Mouse (Mus musculus): ENCODE data around the gene Aldh8a1.
A peak's percentile ranks its signal among the peaks of the same experiment; 100 is the strongest.

The Aldh8a1 gene

GRCm38 (mm10) chr10:21367481-21367880 is 9.6 kb upstream of the Aldh8a1 start:
- DNase-seq (ENCODE audit: low read depth), result no peak

GRCm38 (mm10) chr10:21369586-21369985 is 7.5 kb upstream of the Aldh8a1 start:
- no peak for DNase-seq (ENCODE audit: low read depth)

GRCm38 (mm10) chr10:21372271-21372670 is 4.8 kb upstream of the Aldh8a1 start:
- DNase-seq (ENCODE audit: low read depth), result no peak

- peak; percentile 68 for DNase-seq (ENCODE audit: low read depth)
These were observed 1.3 kb downstream of the Aldh8a1 start for GRCm38 (mm10) chr10:21378196-21378944.

GRCm38 (mm10) chr10:21382914-21383313 is 5.8 kb downstream of the Aldh8a1 start:
- DNase-seq (ENCODE audit: low read depth), result peak; percentile 95

GRCm38 (mm10) chr10:21385111-21385663 is 8.1 kb downstream of the Aldh8a1 start:
- DNase-seq (ENCODE audit: low read depth), result no peak

- DNase-seq (ENCODE audit: low read depth), result no peak
These were observed 12.0 kb downstream of the Aldh8a1 start for GRCm38 (mm10) chr10:21389075-21389474.

- no peak for DNase-seq (ENCODE audit: low read depth)
These were observed 13.3 kb downstream of the Aldh8a1 start for GRCm38 (mm10) chr10:21390440-21390839.

GRCm38 (mm10) chr10:21391286-21391685 is 14.2 kb downstream of the Aldh8a1 start:
- DNase-seq (ENCODE audit: low read depth), result no peak

- no peak for DNase-seq (ENCODE audit: low read depth)
These were observed 16.3 kb downstream of the Aldh8a1 start for GRCm38 (mm10) chr10:21393390-21393789.

- no peak for DNase-seq (ENCODE audit: low read depth)
These were observed 18.5 kb downstream of the Aldh8a1 start for GRCm38 (mm10) chr10:21395426-21396139.

GRCm38 (mm10) chr10:21398873-21399425 is 21.9 kb downstream of the Aldh8a1 start:
- peak; percentile 87 for DNase-seq (ENCODE audit: low read depth)

GRCm38 (mm10) chr10:21399622-21400021 is 22.5 kb downstream of the Aldh8a1 start:
- peak; percentile 48 for DNase-seq (ENCODE audit: low read depth)

GRCm38 (mm10) chr10:21400031-21400430 is 22.9 kb downstream of the Aldh8a1 start:
- no peak for DNase-seq (ENCODE audit: low read depth)

- no peak for DNase-seq (ENCODE audit: low read depth)
These were observed 23.4 kb downstream of the Aldh8a1 start for GRCm38 (mm10) chr10:21400453-21400852.

- no peak for DNase-seq (ENCODE audit: low read depth)
These were observed 24.2 kb downstream of the Aldh8a1 start for GRCm38 (mm10) chr10:21401259-21401658.

- DNase-seq (ENCODE audit: low read depth), result no peak
These were observed 27.7 kb downstream of the Aldh8a1 start for GRCm38 (mm10) chr10:21404822-21405221.

GRCm38 (mm10) chr10:21405707-21406534 is 28.8 kb downstream of the Aldh8a1 start:
- no peak for DNase-seq (ENCODE audit: low read depth)

GRCm38 (mm10) chr10:21410711-21411110 is 33.6 kb downstream of the Aldh8a1 start:
- DNase-seq (ENCODE audit: low read depth), result peak; percentile 61

- peak; percentile 67 for DNase-seq (ENCODE audit: low read depth)
These were observed 34.6 kb downstream of the Aldh8a1 start for GRCm38 (mm10) chr10:21411621-21412205.

- DNase-seq (ENCODE audit: low read depth), result peak; percentile 50
These were observed 37.9 kb downstream of the Aldh8a1 start for GRCm38 (mm10) chr10:21415031-21415430.
